Mouse (Mus musculus): Measurements from ENCODE around the gene Cyp4f39.

GRCm38 (mm10) chr17:32454997-32455396 is 2.5 kb downstream of the Cyp4f39 start:
- no peak for TF ChIP-seq CTCF (IDR thresholded peaks at IDR 0.05; ENCODE audit: borderline replicate concordance, extremely low read depth, insufficient read depth, insufficient read length)
- TF ChIP-seq POLR2A (IDR thresholded peaks at IDR 0.05; ENCODE audit: borderline replicate concordance, extremely low read depth, insufficient read depth, insufficient read length, poor library complexity, severe bottlenecking) = no peak

Data from brain, embryonic 14.5 days (tissue).